Mouse (Mus musculus) c-Kit-positive CD71-positive TER-119-negative erythroid progenitor cells, embryonic 14.5 days (primary cell): ENCODE measurements around the gene Sult2b1.

Experiments used
- DNase-seq: peaks from one replicate; pipeline ENCODE4 v3.0.0-alpha.2; 2013; ENCODE audit warnings: low read depth

The Sult2b1 gene

GRCm38 (mm10) chr7:45695098-45695497 is 89.4 kb downstream of the Sult2b1 start:
- DNase-seq = no peak

- no peak for DNase-seq
Observed at GRCm38 (mm10) chr7:45693921-45694591, 90.4 kb downstream of the Sult2b1 start, which contains the start of gene Sec1. Sec1 (minus strand) TSS chr7:45694402.

GRCm38 (mm10) chr7:45692364-45692763 is 92.1 kb downstream of the Sult2b1 start:
- no peak for DNase-seq

GRCm38 (mm10) chr7:45689800-45690199 is 94.7 kb downstream of the Sult2b1 start:
- DNase-seq = no peak

- DNase-seq = no peak
Observed at GRCm38 (mm10) chr7:45689099-45689498, 95.4 kb downstream of the Sult2b1 start.

- DNase-seq = no peak
Observed at GRCm38 (mm10) chr7:45686841-45687240, 97.6 kb downstream of the Sult2b1 start.

GRCm38 (mm10) chr7:45685811-45686210 is 98.7 kb downstream of the Sult2b1 start:
- no peak for DNase-seq

- DNase-seq = no peak
Observed at GRCm38 (mm10) chr7:45683396-45684050, 100.9 kb downstream of the Sult2b1 start, which contains the start of gene Ntn5. Ntn5 (plus strand) TSS chr7:45684022.

- DNase-seq = peak; percentile 78
Observed at GRCm38 (mm10) chr7:45682144-45683126, 102.0 kb downstream of the Sult2b1 start.

- DNase-seq = no peak
Observed at GRCm38 (mm10) chr7:45681046-45681736, 103.3 kb downstream of the Sult2b1 start.
